Mouse (Mus musculus): ENCODE data around the gene Pde4b.

- TF ChIP-seq CTCF (IDR thresholded peaks at IDR 0.05; ENCODE audit: extremely low read depth, insufficient read depth, insufficient read length, insufficient replicate concordance) (no peak), POLR2A (IDR thresholded peaks at IDR 0.05; ENCODE audit: low read depth, low read length) (no peak)
Measured at GRCm38 (mm10) chr4:102302568-102302967, 215.2 kb downstream of the Pde4b start.

Data from spleen, adult 2 months (tissue).